Mouse (Mus musculus): Measurements from ENCODE around the gene Ccdc84. TPM values are rescaled to one million over a fixed set of nuclear protein-coding genes. Genes with fewer than 3 reads are reported as not detected.
A peak's percentile ranks its signal among the peaks of the same experiment; 100 is the strongest.
"Not testable (repeated sequence)": the region's sequence is repeated elsewhere in the genome, so short reads cannot be mapped to it uniquely, and the experiment has no call there.

Ccdc84 gene
- polyA plus RNA-seq, 1 experiment from 2014 or later, result 33.3 TPM

DNA sequence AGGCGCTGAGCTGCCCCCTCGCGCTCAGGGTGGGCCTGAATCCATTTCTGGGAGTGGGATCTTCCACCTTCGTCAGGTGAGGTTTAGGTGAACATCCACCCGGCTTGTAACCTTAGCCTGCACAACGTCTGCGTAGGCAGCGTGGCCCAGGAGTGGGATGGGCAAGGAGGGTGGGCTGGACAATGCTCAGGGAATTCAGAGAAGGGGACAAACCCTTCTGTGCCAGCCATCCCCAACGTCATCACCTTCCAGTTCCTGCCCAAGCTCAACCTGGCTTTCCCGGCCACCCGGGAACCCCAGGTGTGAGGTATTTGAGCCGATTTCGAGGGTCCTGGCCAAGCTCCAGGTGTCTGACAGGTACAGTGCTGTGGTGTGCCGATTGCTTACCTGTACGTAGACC, 38.5 kb downstream of the Ccdc84 start:
- Histone ChIP-seq H3K9ac (replicated peaks; ENCODE audit: low read length) (peak overlapping the region; percentile 91), H3K27ac (replicated peaks; ENCODE audit: low read depth, low read length) (peak overlapping the region; percentile 85), H3K27me3 (ENCODE audit: control insufficient read depth, insufficient read depth, low read length) (no peaks in the 10 kb centered on the region), H3K36me3 (ENCODE audit: control insufficient read depth, insufficient read depth, low read length) (peaks cover 43% of the 10 kb centered on the region), H3K4me1 (ENCODE audit: control insufficient read depth, insufficient read depth, low read length) (peaks cover 21% of the 10 kb centered on the region), H3K4me2 (ENCODE audit: low read length) (peak overlapping the region; percentile 95), H3K9me3 (ENCODE audit: control insufficient read depth, low read length) (no peaks in the 10 kb centered on the region), H3K4me3 (replicated peaks; ENCODE audit: low read depth, low read length) (peak overlapping the region; percentile 88)
- ATAC-seq (ENCODE audit: low FRiP score, low TSS enrichment), result peak; percentile 23; the same call in 1 of the 2 replicates
- no peak for DNase-seq
- 13% methylated on average over 15 of the region's 15 CpGs for WGBS

DNA sequence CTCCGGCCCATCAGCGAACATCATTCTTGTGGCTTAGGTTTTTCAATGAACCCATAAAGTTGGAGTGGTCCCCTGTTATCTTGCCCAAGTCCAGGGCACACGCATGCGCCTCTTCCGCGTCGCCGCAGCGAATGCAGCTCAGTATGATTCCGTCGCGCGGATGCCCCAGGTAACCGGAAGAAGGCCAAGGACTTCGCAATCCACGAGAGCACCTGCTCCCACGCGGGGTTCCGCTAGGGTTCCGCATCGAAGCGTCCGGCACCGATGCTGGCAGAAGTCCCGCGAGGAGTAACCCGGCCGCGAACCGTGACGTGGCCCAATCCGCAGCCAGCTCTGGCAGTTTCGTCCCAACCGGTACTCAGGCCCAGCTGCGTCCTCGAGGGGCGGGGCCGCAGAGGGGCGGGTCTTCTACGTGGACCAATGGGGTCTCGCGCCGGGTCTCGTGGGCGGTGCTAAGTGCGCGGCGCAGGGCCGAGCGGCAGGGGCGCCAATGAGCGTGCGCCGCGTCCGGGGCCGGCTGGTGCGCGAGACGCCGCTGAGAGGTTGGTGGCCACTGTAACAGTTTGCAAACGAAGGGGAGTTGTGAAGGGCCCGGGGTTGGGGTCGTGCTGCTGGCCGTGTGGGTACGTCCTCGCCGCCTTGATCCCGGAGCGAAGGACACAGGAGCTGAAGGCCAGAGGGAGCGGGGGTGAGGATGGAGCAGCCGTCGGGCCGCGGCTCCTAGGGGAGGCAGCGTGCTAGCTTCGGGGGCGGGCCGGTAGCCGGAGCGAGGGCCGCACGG, 39.1 kb downstream of the Ccdc84 start, which contains the start of gene Hyou1:
Gene Hyou1 (plus strand): TSS at position 437 of the 781 bp plus-strand sequence.
- under 1% methylated on average over 83 of the region's 83 CpGs for WGBS
- ATAC-seq (ENCODE audit: low FRiP score, low TSS enrichment), result peak; percentile 99
- peaks cover 21% of the 10 kb centered on the region for H3K4me1 ChIP-seq (ENCODE audit: control insufficient read depth, insufficient read depth, low read length)
- peak within 1 kb of the TSS; percentile 90 for H3K27ac ChIP-seq (replicated peaks; ENCODE audit: low read depth, low read length)
- no peaks in the 10 kb centered on the region for H3K9me3 ChIP-seq (ENCODE audit: control insufficient read depth, low read length)
- H3K4me3 ChIP-seq (replicated peaks; ENCODE audit: low read depth, low read length), result peak within 1 kb of the TSS; percentile 88
- H3K9ac ChIP-seq (replicated peaks; ENCODE audit: low read length), result peak within 1 kb of the TSS; percentile 91
- peak; percentile 99 for DNase-seq
- H3K4me2 ChIP-seq (ENCODE audit: low read length), result peak within 1 kb of the TSS; percentile 95
- peaks cover 36% of the 10 kb centered on the region for H3K36me3 ChIP-seq (ENCODE audit: control insufficient read depth, insufficient read depth, low read length)
- H3K27me3 ChIP-seq (ENCODE audit: control insufficient read depth, insufficient read depth, low read length), result no peaks in the 10 kb centered on the region

DNA sequence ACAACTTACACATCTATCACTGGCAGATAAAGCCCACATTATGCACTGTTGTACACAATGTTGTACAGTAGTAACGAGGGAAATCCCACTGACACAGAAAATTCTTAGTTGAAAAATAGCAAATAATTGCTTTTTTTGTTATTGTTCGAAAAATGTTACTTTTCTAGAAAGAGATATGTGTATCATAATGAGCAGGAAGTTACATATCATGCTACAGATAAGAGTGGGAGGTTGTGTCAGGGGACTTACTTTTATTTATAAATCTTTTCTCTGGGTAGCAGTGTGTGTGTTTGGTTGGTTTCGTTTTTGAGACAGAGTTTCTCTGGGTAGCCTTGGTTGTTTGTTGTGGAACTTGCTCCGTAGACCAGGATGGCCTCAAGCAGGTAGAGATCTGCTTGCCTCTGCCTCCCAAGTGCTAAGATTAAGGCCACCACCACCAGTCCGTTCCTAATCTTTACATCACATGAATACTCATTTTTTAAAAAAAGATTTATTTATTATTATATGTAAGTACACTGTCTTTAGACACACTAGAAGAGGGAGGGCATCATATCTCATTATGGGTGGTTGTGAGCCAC, 40.1 kb downstream of the Ccdc84 start:
- Histone ChIP-seq H3K27me3 (ENCODE audit: control insufficient read depth, insufficient read depth, low read length) (no peaks in the 10 kb centered on the region), H3K4me2 (ENCODE audit: low read length) (peak overlapping the region; percentile 65), H3K4me1 (ENCODE audit: control insufficient read depth, insufficient read depth, low read length) (peaks cover 21% of the 10 kb centered on the region), H3K9me3 (ENCODE audit: control insufficient read depth, low read length) (no peaks in the 10 kb centered on the region), H3K4me3 (replicated peaks; ENCODE audit: low read depth, low read length) (peak overlapping the region; percentile 88), H3K9ac (replicated peaks; ENCODE audit: low read length) (peak overlapping the region; percentile 72), H3K36me3 (ENCODE audit: control insufficient read depth, insufficient read depth, low read length) (peaks cover 26% of the 10 kb centered on the region), H3K27ac (replicated peaks; ENCODE audit: low read depth, low read length) (peak overlapping the region; percentile 90; the same call in 1 of the 2 replicates)
- DNase-seq (no peak), ATAC-seq (ENCODE audit: low FRiP score, low TSS enrichment) (no peak)
- 91% methylated on average over 5 of the region's 5 CpGs for whole genome bisulfite sequencing

DNA sequence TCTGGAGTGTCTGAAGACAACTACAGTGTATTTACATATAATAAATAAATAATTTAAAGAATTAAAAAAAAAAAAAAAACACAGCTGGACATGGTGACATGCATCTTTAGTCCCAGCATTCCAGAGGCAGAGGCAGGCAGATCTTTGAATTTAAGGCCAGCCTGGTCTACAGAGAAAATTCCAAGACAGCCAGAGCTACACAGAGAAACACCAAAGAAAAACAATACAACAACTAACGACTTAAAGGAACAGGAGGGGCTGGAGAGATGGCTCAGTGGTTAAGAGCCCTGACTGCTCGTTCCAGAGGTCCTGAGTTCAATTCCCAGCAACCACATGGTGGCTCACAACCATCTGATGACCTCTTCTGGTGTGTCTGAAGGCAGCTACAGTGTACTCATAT, 41.0 kb downstream of the Ccdc84 start:
- not testable (repeated sequence) for H3K4me3 ChIP-seq (replicated peaks; ENCODE audit: low read depth, low read length); DNase-seq; H3K4me2 ChIP-seq (ENCODE audit: low read length); H3K9me3 ChIP-seq (ENCODE audit: control insufficient read depth, low read length); ATAC-seq (ENCODE audit: low FRiP score, low TSS enrichment); H3K27ac ChIP-seq (replicated peaks; ENCODE audit: low read depth, low read length); H3K9ac ChIP-seq (replicated peaks; ENCODE audit: low read length); H3K27me3 ChIP-seq (ENCODE audit: control insufficient read depth, insufficient read depth, low read length)
- WGBS, result 93% methylated on average over 2 of the region's 2 CpGs
- Histone ChIP-seq H3K36me3 (ENCODE audit: control insufficient read depth, insufficient read depth, low read length) (peaks cover 17% of the 10 kb centered on the region), H3K4me1 (ENCODE audit: control insufficient read depth, insufficient read depth, low read length) (peaks cover 21% of the 10 kb centered on the region)

DNA sequence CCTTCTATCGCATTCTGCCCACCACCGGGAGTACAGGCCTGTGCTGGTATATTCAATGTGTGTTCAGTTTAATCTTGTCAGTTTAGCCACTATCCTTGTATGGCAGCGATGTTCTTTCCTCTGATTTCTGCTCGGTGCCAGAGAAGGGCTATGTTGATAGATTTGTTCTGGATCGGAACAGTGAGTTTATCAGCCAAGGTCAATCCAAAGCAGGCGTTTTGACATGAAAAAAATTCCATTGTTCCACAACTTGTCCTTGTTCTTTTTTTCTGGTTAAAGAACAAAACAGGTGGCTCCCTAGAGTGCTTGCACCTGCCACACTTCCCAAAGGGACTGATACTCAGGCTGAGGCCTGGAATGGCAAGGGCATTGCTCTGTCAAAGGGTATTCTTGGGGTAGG, 42.2 kb downstream of the Ccdc84 start:
- Histone ChIP-seq H3K36me3 (ENCODE audit: control insufficient read depth, insufficient read depth, low read length) (peaks cover 5% of the 10 kb centered on the region; the same call in 1 of the 2 replicates), H3K27me3 (ENCODE audit: control insufficient read depth, insufficient read depth, low read length) (no peaks in the 10 kb centered on the region), H3K4me3 (replicated peaks; ENCODE audit: low read depth, low read length) (no peak overlapping the region), H3K9me3 (ENCODE audit: control insufficient read depth, low read length) (no peaks in the 10 kb centered on the region), H3K27ac (replicated peaks; ENCODE audit: low read depth, low read length) (no peak overlapping the region), H3K4me1 (ENCODE audit: control insufficient read depth, insufficient read depth, low read length) (peaks cover 21% of the 10 kb centered on the region), H3K4me2 (ENCODE audit: low read length) (no peak overlapping the region), H3K9ac (replicated peaks; ENCODE audit: low read length) (no peak overlapping the region)
- 93% methylated on average over 6 of the region's 6 CpGs for WGBS
- no peak for DNase-seq
- no peak for ATAC-seq (ENCODE audit: low FRiP score, low TSS enrichment)

DNA sequence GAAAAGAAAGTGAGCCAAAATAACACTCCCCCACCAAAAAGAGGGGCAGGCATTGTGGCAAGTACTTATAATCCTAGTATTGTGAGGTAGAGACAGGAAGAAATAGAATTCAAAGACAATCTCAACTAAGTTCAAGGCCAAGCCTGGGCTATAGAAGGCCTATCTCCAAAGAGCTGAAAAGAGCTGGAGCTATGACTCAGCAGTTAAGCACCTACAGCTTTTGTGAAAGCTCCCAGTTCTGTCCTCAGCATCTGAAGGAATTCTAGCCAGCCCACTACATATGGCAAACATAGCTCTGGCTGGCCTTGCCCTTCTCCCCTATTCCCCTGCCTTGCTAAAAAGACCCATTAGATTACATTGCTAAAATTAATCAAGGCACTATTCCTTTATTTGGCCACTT, 45.0 kb downstream of the Ccdc84 start:
- no peak overlapping the region for H3K4me2 ChIP-seq (ENCODE audit: low read length)
- H3K4me3 ChIP-seq (replicated peaks; ENCODE audit: low read depth, low read length), result no peak overlapping the region
- ATAC-seq (ENCODE audit: low FRiP score, low TSS enrichment), result no peak
- H3K27ac ChIP-seq (replicated peaks; ENCODE audit: low read depth, low read length), result no peak overlapping the region
- no peaks in the 10 kb centered on the region for H3K27me3 ChIP-seq (ENCODE audit: control insufficient read depth, insufficient read depth, low read length)
- H3K9me3 ChIP-seq (ENCODE audit: control insufficient read depth, low read length), result no peaks in the 10 kb centered on the region
- no peak overlapping the region for H3K9ac ChIP-seq (replicated peaks; ENCODE audit: low read length)
- no peak for DNase-seq
- peaks cover 8% of the 10 kb centered on the region; the same call in 1 of the 2 replicates for H3K4me1 ChIP-seq (ENCODE audit: control insufficient read depth, insufficient read depth, low read length)
- H3K36me3 ChIP-seq (ENCODE audit: control insufficient read depth, insufficient read depth, low read length), result no peaks in the 10 kb centered on the region

DNA sequence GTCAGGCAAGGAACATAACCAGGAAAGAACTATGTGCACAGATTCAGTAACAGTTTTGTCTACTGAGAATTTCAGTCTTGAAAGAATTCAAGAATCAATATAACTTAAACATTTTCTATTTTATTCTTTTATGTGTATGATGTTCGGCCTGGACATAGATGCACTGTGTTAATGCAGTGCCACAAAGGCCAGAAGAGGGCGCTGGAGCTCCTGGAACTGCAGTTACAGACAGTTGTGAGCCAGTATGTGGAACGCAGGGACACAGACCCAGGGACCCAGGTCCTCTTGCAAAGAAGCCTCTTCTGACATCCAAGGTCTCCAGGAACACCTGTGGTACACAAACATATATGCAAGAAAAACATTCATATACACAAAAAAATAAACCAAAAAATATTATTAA, 53.9 kb downstream of the Ccdc84 start:
- no peak for DNase-seq
- no peak for ATAC-seq (ENCODE audit: low FRiP score, low TSS enrichment)
- Histone ChIP-seq H3K36me3 (ENCODE audit: control insufficient read depth, insufficient read depth, low read length) (peaks cover 3% of the 10 kb centered on the region), H3K9me3 (ENCODE audit: control insufficient read depth, low read length) (no peaks in the 10 kb centered on the region), H3K4me1 (ENCODE audit: control insufficient read depth, insufficient read depth, low read length) (peaks cover 7% of the 10 kb centered on the region), H3K27ac (replicated peaks; ENCODE audit: low read depth, low read length) (no peak overlapping the region), H3K4me2 (ENCODE audit: low read length) (no peak overlapping the region), H3K9ac (replicated peaks; ENCODE audit: low read length) (no peak overlapping the region), H3K4me3 (replicated peaks; ENCODE audit: low read depth, low read length) (no peak overlapping the region), H3K27me3 (ENCODE audit: control insufficient read depth, insufficient read depth, low read length) (no peaks in the 10 kb centered on the region)
- WGBS, result 66% methylated on average over 3 of the region's 3 CpGs

DNA sequence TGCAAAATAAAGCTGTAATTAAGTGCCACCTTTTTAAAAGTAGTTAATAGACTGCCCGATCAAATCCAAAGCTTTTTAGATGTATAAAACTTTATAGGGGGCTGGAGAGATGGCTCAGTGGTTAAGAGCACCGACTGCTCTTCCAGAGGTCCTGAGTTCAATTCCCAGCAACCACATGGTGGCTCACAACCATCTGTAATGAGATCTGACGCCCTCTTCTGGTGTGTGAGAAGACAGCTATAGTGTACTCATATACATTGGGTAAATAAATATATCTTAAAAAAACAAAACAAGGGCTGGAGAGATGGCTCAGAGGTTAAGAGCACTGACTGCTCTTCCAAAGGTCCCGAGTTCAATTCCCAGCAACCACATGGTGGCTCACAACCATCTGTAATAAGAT, 56.4 kb downstream of the Ccdc84 start:
- peak overlapping the region; percentile 58 for H3K27ac ChIP-seq (replicated peaks; ENCODE audit: low read depth, low read length)
- peaks cover 21% of the 10 kb centered on the region for H3K36me3 ChIP-seq (ENCODE audit: control insufficient read depth, insufficient read depth, low read length)
- not testable (repeated sequence) for DNase-seq; H3K4me1 ChIP-seq (ENCODE audit: control insufficient read depth, insufficient read depth, low read length); H3K9ac ChIP-seq (replicated peaks; ENCODE audit: low read length); H3K27me3 ChIP-seq (ENCODE audit: control insufficient read depth, insufficient read depth, low read length); H3K9me3 ChIP-seq (ENCODE audit: control insufficient read depth, low read length)
- peak overlapping the region; percentile 90 for H3K4me3 ChIP-seq (replicated peaks; ENCODE audit: low read depth, low read length)
- ATAC-seq (ENCODE audit: low FRiP score, low TSS enrichment), result peak; percentile 53; the same call in 1 of the 2 replicates
- WGBS, result 41% methylated on average over 4 of the region's 4 CpGs
- H3K4me2 ChIP-seq (ENCODE audit: low read length), result peak overlapping the region; percentile 87

All from midbrain, embryonic 14.5 days (tissue).